Mouse (Mus musculus): ENCODE results near the gene Ccr4.
"Not testable (repeated sequence)": the region's sequence is repeated elsewhere in the genome, so short reads cannot be mapped to it uniquely, and the experiment has no call there.

Ccr4 gene

DNA sequence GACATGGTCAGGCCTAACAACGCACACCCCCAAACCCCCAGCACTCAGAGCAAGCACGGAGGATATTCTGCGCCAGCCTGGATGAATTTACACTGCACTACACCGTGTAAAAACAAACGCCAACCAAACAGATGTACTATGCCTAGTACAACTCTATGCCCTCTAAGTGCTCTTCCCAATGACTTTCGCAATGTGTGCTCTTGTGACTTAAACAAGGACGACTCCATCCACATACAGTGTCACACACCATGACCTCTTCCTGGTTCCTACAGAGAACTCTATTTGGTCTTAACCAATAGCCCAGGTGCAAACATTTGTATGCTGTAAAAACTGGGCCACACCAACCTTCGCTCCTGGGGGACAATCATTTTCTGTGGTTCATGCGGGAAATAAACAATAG, 17.8 kb upstream of the Ccr4 start:
- DNase-seq (ENCODE audit: low spot score) = no peak

DNA sequence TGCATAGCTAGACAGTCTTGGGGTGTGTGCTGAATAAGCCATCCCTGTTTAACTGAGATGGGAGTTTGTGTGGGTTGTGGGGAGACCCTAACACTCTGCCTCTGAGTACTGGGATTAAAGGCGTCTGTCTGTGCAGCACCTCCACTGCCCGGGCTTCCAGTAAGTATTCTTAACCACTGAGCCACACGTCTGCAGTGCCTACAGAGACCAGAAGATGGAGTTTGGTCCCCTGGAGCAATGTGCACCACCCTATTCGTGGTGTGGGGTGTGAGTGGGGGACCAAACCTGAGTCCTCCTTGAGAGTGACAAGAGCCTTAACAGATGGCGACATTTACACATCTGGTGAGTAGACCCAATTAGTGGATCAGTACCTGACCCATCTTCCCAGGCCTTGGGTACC, 17.3 kb upstream of the Ccr4 start:
- DNase-seq (ENCODE audit: low spot score) = no peak

DNA sequence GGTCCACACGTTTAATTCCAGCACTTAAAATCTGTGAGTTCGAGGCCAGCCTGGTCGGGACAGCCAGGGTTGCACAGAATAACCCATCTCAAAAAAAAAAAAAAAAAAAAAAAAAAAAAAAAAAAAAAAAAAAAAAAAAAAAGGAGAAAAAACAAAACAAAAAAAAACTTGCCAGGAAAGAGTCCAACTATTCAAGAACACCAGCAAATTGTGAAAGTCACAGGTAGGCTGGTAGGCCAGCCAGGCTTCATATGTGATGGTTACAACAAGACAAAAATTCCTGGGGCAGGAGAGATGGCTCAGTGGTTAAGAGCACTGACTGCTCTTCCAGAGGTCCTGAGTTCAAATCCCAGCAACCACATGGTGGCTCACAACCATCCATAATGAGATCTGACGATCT, 15.8 kb upstream of the Ccr4 start:
- DNase-seq (ENCODE audit: low spot score) = not testable (repeated sequence)

DNA sequence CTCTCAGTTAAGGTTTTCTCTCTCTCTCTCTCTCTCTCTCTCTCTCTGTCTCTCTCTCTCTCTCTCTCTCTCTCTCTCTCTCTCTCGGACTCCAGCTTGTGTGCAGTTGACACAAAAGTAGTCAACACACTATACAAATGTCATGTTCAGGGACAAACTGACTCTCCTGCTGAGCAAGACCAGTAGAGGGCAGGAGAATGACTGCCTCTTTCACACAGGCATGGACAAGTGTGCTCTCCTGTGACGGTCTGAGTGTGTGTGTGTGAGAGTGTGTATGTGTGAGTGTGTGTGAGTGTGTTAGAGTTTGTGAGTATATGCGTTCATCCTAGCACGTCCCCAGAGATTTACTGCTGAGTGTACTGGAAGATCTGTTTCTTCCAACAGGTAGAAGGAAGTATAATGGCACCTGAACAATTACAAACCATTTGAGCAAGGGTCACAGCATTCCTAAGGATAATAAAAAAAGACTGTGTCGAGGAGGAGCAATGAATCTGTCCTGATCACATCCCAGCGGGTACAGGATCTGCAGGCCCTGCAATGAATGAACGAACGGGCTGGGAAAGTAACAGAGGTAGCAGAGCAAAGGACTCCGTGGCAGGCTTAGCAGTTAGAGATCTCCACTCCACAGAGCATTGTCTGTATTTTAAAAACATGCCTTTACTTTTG, 14.2 kb upstream of the Ccr4 start:
- DNase-seq (ENCODE audit: low spot score) = no peak

DNA sequence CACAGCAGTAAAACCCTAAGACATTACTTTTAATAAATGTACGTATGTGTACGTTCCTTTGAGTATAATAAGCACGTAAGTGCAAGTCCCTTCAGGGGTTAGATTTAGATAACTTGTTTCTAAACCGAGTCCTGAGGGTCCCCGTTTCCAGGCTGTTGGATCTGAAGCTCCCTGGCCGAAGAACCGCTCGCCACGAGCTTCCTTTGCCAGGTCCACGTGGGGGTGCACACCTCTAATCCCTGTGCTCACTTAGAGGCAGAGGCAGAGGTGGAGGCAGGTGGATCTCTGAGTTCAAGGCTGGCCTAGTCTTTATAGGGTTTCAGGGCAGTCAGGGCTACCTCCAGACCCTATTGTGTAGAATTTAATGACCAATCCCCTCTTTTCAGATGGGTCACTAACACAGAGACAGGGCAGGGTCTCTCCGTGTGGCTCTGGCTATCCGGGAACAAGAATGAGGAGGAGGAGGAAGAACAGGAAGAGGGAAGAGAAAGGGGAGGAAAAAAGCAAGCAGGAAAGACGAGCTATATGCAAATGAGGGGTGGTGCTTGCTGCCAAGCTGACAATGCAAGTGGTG, 13.3 kb upstream of the Ccr4 start:
- DNase-seq (ENCODE audit: low spot score) = no peak

DNA sequence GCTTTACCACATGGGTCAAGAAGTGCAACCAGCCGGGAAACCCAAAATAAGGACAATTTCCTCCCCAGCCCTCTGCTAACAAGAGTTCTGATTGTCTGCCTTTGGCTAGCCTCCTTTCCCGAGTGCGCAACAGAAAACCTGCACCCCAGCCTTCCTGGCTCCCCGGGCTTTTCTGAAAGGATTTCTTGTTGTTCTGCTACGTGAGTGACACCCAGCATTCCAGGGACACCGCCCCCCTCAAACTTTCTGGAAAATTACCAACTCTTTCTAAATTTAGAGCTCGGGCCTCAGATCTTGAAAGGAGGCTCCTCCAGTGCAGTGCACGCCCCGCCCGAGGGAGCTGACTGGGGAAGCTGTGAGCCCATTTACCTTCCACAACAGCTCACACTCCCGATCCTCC, 10.6 kb upstream of the Ccr4 start, which contains the start of gene C130032M10Rik:
Gene C130032M10Rik, plus strand, starts transcription at position 334 of the 400 bp plus-strand sequence.
- DNase-seq (ENCODE audit: low spot score) = no peak

DNA sequence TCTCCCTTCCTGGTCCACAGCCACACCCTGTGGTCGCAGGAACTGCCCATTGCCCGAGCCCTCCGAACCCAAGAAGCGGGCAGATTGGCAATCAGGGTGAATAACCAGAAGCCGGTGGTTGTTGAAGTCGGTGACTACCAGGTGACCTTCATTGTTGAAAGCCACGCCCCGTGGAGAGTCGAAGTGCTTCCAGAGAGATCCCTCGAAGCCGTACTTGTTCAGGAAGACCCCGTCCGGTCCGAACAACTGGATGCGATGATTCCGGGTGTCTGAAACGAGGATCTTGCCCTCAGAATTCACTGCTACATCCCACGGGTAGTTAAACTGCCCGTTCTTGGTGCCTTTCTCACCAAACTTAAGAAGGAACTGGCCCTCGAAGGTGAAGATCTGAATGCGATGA, 8.1 kb upstream of the Ccr4 start:
- no peak for DNase-seq (ENCODE audit: low spot score)

DNA sequence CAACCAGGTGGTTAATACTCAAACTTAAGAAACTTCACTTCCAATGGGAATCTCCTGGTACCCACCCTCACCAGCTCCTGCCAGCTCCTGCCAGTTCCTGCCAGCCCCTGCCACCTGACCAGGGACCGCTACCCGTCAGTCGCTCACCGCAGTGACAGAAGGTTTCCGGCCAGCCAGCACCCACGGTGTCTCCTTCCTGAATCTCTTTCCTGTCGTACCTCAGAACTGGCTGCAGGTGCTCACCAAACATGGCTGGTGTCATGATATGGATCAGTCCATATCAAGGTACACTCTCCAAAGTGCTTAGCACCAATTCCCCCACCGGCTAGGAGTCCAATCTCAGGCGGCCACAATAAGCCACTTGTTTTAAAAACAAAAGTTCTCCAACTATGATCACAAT, 5.1 kb upstream of the Ccr4 start:
- DNase-seq (ENCODE audit: low spot score) = no peak

DNA sequence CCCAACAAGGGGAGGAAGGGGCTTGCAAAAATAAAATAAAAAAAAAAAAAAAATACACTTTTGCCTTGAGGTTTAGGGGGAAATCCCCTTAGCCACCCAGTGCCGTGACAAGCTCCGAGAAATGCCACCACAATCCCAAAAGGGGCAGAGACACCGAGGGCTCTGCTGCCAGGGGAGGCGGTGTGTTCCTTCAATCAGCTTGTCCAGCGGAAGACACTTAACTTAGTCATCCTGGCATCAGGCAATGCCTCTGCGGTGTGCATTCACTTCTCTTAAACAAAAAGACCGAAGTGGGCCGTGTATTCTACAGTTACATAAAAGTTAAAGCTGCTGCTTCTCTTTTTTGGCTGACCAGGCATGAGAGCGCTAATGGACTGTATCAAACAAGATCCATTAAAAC, 2.7 kb upstream of the Ccr4 start:
- no peak for DNase-seq (ENCODE audit: low spot score)

DNA sequence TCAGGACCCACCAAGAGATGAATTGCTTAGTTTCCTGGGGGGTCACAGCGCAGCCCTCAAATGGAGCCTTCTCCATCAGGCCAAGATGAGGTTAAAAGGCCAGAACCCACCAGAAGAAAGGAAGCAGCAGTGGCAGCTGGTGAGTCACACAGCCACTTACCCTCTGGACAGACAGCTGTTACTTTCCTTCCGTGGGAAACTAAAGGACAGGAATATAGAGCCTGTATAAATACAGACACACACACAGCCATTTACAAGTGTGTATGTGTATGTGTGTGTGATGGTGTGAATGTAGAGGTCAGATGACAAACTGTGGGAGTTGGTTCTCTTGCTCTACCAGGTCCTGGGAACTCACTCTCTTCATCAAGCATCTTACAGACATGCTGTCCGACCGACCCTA, 1.8 kb upstream of the Ccr4 start:
- no peak for DNase-seq (ENCODE audit: low spot score)

DNA sequence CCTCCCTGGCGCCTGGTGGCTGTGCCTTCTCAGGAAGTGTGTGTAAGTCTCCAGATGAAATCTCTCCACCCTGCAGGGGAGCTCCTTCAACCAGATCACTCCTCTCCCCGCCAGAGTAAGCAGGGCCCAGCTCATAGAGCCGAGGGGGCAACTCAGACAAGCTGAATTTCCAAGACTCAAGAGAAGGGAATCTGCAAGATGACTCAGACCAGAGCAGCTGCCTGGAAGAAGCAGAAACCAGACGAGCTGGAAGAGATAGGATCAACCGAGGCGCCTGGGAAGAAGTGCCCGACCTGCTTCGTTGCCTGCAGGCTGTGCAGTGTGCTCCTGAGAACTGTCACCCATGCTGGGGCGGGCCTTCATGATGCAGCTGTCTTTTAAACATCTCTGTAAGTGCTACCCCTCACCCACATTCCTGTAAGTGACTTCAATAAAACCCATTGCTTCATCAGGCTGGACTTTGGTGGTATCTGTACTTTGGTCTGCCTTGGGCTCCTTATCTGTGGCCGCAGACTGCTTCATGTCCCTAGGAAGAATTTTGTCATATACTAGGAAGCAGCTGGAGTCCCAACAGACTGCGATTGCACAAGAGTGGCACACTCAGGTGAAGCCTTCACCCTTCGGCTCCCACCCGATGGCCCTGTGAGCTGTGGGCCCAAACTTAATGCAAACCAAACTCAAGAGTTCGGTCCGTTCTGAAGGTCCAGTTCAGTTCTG, 1.8 kb downstream of the Ccr4 start:
- DNase-seq (ENCODE audit: low spot score) = no peak

DNA sequence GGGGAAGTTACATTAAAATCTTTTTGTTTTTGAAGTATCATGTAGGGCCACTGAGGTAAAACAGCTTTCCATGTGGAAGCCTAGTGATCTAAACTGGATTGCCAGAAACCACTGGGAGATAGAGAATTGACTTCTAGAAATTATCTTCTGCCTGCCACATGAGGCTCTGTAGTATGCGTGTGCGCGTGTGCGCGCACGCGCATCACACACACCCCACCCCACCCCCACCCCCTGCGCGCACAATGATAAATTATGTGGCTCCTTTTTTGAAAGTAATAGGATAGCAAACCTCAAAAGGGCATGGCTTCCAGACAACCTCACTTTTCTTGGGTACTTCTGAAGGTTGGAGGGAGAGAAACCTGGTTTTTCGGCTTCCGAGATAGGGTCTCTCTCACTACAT, 2.8 kb downstream of the Ccr4 start:
- DNase-seq (ENCODE audit: low spot score) = no peak

DNA sequence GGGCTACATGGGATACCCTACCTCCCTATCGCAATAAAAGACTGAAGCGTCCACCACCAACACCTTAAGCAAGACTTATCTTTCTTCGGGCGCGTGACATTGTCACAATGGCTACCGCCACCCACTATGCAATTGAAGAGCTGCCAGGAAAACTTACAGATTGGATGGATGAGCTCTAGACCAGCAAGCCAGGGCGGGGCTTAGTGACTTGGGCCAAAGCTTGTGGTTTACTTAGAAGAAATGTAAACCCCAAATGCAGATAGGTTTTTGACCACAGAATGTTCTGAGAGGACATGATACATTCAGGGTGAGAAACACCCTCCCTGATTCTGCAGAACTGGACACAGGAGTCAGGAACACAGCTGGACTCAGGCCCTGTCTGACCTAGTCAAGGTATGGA, 3.6 kb downstream of the Ccr4 start:
- no peak for DNase-seq (ENCODE audit: low spot score)

DNA sequence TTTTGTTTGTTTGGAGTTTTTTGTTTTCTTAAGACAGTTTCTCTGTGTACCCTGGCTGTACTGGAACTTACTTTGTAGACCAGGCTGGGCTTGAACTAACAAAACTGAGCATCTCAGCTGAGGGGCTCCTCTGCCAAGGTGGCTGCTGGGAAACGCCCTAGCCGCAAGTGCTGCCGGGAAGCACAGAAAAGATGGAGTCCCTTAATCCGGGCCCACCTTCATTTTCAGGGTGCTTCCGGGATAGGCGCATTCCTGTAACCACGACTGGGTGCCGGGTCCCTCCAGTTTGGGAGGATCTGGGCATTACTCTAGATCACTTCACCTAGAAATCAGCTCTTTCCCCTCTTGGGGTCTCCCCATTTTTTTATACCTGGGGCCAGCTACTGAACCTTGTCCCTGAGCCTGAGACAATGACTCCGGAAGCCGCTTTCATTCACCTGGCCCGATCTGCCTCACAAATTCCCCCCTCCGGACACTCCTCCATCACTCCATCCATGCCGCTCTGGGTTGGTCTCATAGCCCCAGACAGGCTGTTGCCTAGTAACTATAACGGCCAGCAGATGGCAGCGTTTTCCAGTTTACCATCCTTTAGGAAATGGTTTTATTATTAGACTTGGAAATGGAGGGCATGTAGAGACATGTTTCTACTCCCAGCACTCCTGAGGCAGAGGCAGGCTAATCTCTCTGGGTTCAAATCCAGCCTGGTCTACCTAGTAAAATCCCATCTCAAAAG, 4.8 kb downstream of the Ccr4 start:
- no peak for DNase-seq (ENCODE audit: low spot score)

DNA sequence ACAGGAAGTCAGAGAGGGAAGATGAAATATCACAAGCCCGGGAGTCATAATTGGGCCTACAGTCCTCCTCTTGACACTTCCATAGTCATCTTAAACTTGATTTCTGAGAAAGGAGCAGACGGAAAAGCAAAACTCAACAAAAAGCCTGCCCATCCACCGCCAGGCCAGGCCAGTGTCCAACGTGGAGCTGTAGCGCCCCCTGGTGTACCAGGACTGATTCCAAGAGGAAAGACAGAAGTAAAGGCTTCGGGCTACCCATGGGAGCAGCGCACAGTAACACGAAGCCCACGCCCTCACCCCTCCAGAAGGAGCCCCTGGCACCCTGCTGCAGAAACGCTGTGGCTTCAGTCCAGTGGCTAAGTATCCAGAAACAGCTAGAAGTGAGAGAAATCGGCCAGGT, 6.5 kb downstream of the Ccr4 start:
- peak; percentile 27 for DNase-seq (ENCODE audit: low spot score)

DNA sequence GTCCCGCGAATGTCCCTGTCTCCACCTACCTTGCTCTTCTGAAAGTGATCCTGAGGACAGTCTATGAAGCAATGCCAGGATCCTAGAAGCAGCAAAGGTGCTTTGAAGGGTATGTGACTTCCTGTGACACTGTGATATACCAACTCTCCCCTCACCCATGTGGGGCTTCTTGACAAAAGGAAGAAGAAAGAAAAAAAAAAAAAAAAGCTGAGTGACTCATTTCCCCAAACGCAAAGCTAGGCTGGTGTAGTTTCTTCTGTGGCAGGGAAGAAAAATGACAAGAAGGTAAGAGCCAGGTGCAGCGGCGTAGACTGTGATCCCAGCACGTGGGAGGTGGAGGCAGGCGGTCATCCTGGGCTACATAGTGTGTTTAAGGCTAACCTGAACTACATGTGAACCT, 8.2 kb downstream of the Ccr4 start:
- no peak for DNase-seq (ENCODE audit: low spot score)

DNA sequence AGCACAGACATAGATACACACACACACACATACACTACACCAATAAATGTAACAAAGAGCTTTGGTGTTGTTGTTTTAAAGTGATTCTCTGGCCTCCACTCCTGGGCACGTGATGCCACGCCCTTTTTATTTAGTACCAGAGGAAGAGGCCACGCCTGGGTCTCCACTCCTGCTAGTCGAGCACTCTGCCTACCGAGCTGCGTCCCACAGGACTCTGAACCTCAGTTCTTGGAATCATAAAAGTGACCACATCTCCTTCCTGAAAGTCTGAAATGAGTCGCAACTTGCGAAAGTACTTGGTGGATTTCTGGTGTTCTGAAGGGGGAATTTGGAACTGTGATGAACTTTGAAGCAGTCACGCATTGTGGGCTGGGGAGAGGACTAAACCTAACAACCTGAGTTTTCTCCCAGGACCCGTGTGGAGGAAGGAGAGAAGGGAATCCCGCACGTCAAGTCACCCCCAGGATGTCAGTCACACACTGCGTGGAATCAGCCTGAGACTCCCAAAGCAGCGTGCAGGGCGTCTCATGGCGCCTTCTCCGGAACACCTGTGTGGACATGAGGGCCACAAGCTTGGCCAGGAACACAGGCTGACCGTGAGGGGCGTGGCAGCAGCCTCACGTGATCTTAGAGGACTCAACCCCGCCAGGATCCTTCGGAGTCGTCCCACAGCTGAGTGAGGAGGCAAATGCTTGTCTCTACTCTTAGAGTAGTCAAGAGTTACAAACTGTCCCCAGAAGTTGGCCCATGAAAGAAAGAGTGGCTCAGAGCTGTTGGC, 17.0 kb downstream of the Ccr4 start:
- no peak for DNase-seq (ENCODE audit: low spot score)

DNA sequence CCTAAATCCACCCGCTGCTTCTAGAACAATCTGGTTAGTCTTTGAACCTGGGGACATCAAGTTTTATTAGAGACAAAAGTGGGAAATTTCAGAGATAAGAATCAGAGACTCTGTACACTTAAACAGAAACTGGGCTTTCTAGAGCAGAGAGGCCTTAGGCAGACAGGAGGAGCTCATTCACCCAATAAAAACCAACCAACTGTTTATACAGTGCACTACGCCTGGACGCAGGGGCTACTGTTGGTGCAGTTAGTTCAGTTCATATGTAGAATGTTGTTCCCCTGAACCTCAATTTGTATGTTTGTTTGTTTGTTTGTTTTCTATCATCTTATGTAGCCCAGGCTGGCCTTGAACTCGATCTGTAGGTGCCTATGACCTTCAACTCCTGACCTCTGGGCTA, 17.9 kb downstream of the Ccr4 start:
- DNase-seq (ENCODE audit: low spot score) = no peak

DNA sequence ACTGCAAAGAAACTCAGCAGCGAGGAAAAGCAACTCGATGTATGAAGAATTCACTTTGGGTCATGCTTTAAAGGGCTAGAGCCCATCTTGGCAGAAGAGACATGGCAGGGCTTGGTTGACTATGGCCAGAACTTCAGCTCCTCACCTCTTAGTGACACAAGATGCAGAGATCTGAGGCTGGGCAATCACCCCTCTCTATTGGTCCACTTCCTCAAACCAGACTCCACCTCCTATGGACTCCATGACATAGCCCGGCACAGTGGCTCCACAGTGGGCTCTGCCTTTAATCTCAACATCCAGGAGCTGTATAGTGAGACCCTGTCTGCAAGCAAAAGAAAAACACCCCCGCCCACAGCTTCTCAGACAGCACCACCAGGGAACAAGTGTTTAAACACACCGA, 19.9 kb downstream of the Ccr4 start:
- DNase-seq (ENCODE audit: low spot score) = no peak

DNA sequence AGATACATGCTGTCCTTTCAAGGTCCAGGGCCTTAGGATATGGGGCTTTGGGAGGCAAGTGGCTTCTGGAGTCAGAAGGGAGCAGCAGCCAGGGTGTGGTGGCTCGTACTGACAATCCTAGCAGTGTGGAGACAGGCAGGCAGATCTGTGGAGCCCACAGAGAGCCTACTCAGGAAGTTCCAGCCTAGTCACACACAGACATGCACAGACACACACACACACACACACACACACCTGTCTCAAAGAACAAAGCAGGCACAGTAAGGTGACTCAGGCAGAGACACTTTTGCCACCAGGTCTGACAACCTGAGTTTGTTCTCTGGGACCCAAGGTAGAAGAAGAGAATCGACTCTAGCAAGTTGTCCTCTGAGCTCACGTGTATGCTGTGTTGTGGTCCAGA, 23.8 kb downstream of the Ccr4 start:
- no peak for DNase-seq (ENCODE audit: low spot score)

DNA sequence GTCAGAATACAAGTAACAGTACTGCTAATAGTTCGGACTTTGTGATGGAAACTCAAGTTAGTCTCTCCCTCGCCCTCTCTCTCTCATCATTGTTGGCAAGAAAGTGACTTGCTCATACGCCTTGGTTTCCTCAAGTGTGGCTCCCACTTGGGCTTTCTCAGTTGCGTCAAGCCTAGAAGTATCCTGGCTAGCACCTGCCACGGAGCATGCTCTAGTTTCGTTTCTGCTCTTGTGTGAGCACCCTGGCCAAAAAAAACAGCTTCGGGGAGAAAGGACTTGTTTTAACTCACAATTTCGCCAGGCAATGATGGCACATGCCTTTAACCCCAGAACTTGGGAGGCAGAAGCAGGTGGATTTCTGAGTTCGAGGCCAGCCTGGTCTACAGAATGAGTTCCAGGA, 27.7 kb downstream of the Ccr4 start:
- DNase-seq (ENCODE audit: low spot score) = no peak

DNA sequence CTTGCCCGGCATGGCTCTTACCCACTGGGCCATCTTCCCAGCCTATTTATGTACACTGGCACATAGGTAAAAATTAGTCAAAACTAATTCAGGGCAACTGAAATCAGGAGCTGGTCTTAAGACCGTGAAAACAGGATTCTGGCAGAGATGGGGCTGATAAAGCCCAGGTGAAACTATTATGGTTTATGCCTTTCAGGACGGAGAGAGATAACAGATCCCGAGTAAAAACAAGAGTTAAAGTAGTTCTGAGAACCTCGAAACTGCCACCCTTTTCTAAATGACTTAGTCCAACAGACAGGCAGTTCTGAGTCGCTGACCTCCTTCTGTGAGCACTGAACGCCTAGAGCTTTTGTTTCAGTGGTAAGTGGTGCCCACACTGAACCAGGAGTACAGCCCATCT, 32.8 kb downstream of the Ccr4 start:
- DNase-seq (ENCODE audit: low spot score) = no peak
